Mouse (Mus musculus) MEL (cell line): ENCODE results near the gene Iqsec1. TPM values are rescaled to one million over a fixed set of nuclear protein-coding genes. Genes with fewer than 3 reads are reported as not detected.

Experiments
- DNase-seq: peaks from one replicate; pipeline ENCODE4 v3.0.0; 2011; ENCODE audit warnings: low read depth, low spot score
- H3K27ac ChIP-seq: 2 replicates; pipeline ENCODE4 v1.5.1; 2012; ENCODE audit warnings: low read depth, mild to moderate bottlenecking, control low read depth, low read length, moderate library complexity; ENCODE audit not compliant: control insufficient read depth
- H3K27me3 ChIP-seq, 2 experiments: fragments of 150-350 bp in 1 of 2; sonication (generic) in 1 of 2; 2 replicates each; pipeline ENCODE4 v1.6.1; 2012; ENCODE audit warnings: low read length in 2 of 2, mild to moderate bottlenecking in 2 of 2, improper control_type of control experiment in 1 of 2, moderate library complexity in 1 of 2; ENCODE audit not compliant: insufficient read depth in 2 of 2, control insufficient read depth in 1 of 2
- H3K36me3 ChIP-seq, 2 experiments: 2 replicates each; pipeline ENCODE4 v1.6.1; 2012 to 2014; ENCODE audit warnings: low read length in 2 of 2, improper control_type of control experiment in 1 of 2, inconsistent platforms in 1 of 2, mild to moderate bottlenecking in 1 of 2; ENCODE audit not compliant: insufficient read depth in 2 of 2, control insufficient read depth in 1 of 2
- H3K4me1 ChIP-seq, 2 experiments: fragments of 150-350 bp in 1 of 2; sonication (generic) in 1 of 2; 2 replicates each; pipeline ENCODE4 v1.6.1; 2012; ENCODE audit warnings: low read length in 2 of 2, improper control_type of control experiment in 1 of 2, mild to moderate bottlenecking in 1 of 2; ENCODE audit not compliant: insufficient read depth in 2 of 2, control insufficient read depth in 1 of 2
- H3K4me3 ChIP-seq, 2 experiments: fragments of 150-350 bp in 1 of 2; sonication (generic) in 1 of 2; 2 replicates each; pipeline ENCODE4 v1.5.1; 2012; ENCODE audit warnings: low read depth in 2 of 2, low read length in 2 of 2, mild to moderate bottlenecking in 2 of 2, moderate library complexity in 2 of 2, control low read depth in 1 of 2, improper control_type of control experiment in 1 of 2; ENCODE audit not compliant: control insufficient read depth in 1 of 2, insufficient read depth in 1 of 2
- H3K79me2 ChIP-seq: 2 replicates; pipeline ENCODE4 v1.6.1; 2012; ENCODE audit warnings: mild to moderate bottlenecking, low read length, moderate library complexity; ENCODE audit not compliant: control insufficient read depth, poor library complexity, insufficient read depth
- H3K9ac ChIP-seq: 2 replicates; pipeline ENCODE4 v1.6.1; 2012; ENCODE audit warnings: low read depth, mild to moderate bottlenecking, control low read depth, low read length, moderate library complexity; ENCODE audit not compliant: control insufficient read depth, poor library complexity, severe bottlenecking
- H3K9me3 ChIP-seq: fragments of 150-350 bp; sonication (generic); replicated peaks from 2 replicates; pipeline ENCODE4 v1.6.1; 2012; ENCODE audit warnings: mild to moderate bottlenecking, low read length, improper control_type of control experiment, moderate library complexity; ENCODE audit not compliant: insufficient read depth
- BHLHE40 ChIP-seq: IDR thresholded peaks from 2 replicates; pipeline ENCODE4 v1.6.1; 2012; ENCODE audit warnings: low read depth, mild to moderate bottlenecking, inconsistent platforms, low read length, improper control_type of control experiment, borderline replicate concordance
- CHD1 ChIP-seq: IDR thresholded peaks from 2 replicates; pipeline ENCODE4 v1.6.1; 2012; ENCODE audit warnings: low read depth, mild to moderate bottlenecking, inconsistent platforms, low read length, improper control_type of control experiment
- ELF1 ChIP-seq: IDR thresholded peaks from 2 replicates; pipeline ENCODE4 v1.6.1; 2014; ENCODE audit warnings: low read depth, mild to moderate bottlenecking, inconsistent platforms, low read length, improper control_type of control experiment, moderate library complexity
- EP300 ChIP-seq, 2 experiments: IDR thresholded peaks; 2 replicates each; pipeline ENCODE4 v1.6.1; 2011; ENCODE audit warnings: improper control_type of control experiment in 2 of 2, low read length in 2 of 2, low read depth in 1 of 2, mild to moderate bottlenecking in 1 of 2
- GABPA ChIP-seq: IDR thresholded peaks from 2 replicates; pipeline ENCODE4 v1.6.1; 2012; ENCODE audit warnings: low read depth, mild to moderate bottlenecking, inconsistent platforms, low read length, improper control_type of control experiment, moderate library complexity
- GATA1 ChIP-seq: IDR thresholded peaks from 2 replicates; pipeline ENCODE4 v1.6.1; 2011; ENCODE audit warnings: low read depth, low read length, improper control_type of control experiment
- JUND ChIP-seq: IDR thresholded peaks from 2 replicates; pipeline ENCODE4 v1.6.1; 2011; ENCODE audit warnings: low read depth, mild to moderate bottlenecking, improper control_type of control experiment, low read length
- KAT2A ChIP-seq: conservative IDR thresholded peaks from 2 replicates; pipeline ENCODE4 v1.6.1; 2012; ENCODE audit warnings: low read depth, low read length, improper control_type of control experiment, inconsistent platforms
- MAZ ChIP-seq: IDR thresholded peaks from 2 replicates; pipeline ENCODE4 v1.6.1; 2012; ENCODE audit warnings: low read depth, mild to moderate bottlenecking, inconsistent platforms, low read length, improper control_type of control experiment
- MEF2A ChIP-seq: IDR thresholded peaks from 2 replicates; pipeline ENCODE4 v1.6.1; 2014; ENCODE audit warnings: low read depth, mild to moderate bottlenecking, inconsistent platforms, low read length, improper control_type of control experiment; ENCODE audit not compliant: poor library complexity, insufficient replicate concordance, severe bottlenecking; ENCODE audit errors: extremely low read depth
- MYB ChIP-seq: IDR thresholded peaks from 2 replicates; pipeline ENCODE4 v1.6.1; 2011; ENCODE audit warnings: mild to moderate bottlenecking, low read depth, low read length, improper control_type of control experiment
- MYC ChIP-seq: IDR thresholded peaks from 2 replicates; pipeline ENCODE4 v1.6.1; 2011; ENCODE audit warnings: low read depth, mild to moderate bottlenecking, low read length, improper control_type of control experiment, moderate library complexity
- POLR2A ChIP-seq, 2 experiments: IDR thresholded peaks; 2 replicates each; pipeline ENCODE4 v1.6.1; 2011 to 2012; ENCODE audit warnings: low read length in 2 of 2, mild to moderate bottlenecking in 2 of 2, control low read depth in 1 of 2, improper control_type of control experiment in 1 of 2, low read depth in 1 of 2, moderate library complexity in 1 of 2; ENCODE audit not compliant: control insufficient read depth in 1 of 2, insufficient read depth in 1 of 2, poor library complexity in 1 of 2
- POLR2AphosphoS2 ChIP-seq: IDR thresholded peaks from 2 replicates; pipeline ENCODE4 v1.6.1; 2011; ENCODE audit warnings: low read length, improper control_type of control experiment
- POLR2AphosphoS5 ChIP-seq: IDR thresholded peaks from 2 replicates; pipeline ENCODE4 v1.6.1; 2012; ENCODE audit warnings: low read depth, borderline replicate concordance, mild to moderate bottlenecking, inconsistent platforms, low read length, moderate library complexity, mixed read lengths
- RAD21 ChIP-seq: IDR thresholded peaks from 2 replicates; pipeline ENCODE4 v1.6.1; 2011; ENCODE audit warnings: mild to moderate bottlenecking, low read depth, low read length, improper control_type of control experiment
- SMC3 ChIP-seq: IDR thresholded peaks from 2 replicates; pipeline ENCODE4 v1.6.1; 2011; ENCODE audit warnings: low read depth, low read length, improper control_type of control experiment
- TAL1 ChIP-seq: IDR thresholded peaks from 2 replicates; pipeline ENCODE4 v1.6.1; 2012; ENCODE audit warnings: mild to moderate bottlenecking, inconsistent platforms, low read length, moderate library complexity, mixed read lengths
- TBP ChIP-seq: IDR thresholded peaks from 2 replicates; pipeline ENCODE4 v1.8.0; 2011; ENCODE audit warnings: low read depth, low read length, improper control_type of control experiment
- USF1 ChIP-seq: IDR thresholded peaks from 2 replicates; pipeline ENCODE4 v1.6.1; 2014; ENCODE audit warnings: low read depth, mild to moderate bottlenecking, inconsistent platforms, low read length, improper control_type of control experiment, moderate library complexity
- ZC3H11A ChIP-seq: IDR thresholded peaks from 2 replicates; pipeline ENCODE4 v1.6.1; 2012; ENCODE audit warnings: low read depth, mild to moderate bottlenecking, inconsistent platforms, low read length, improper control_type of control experiment
- ZMIZ1 ChIP-seq: IDR thresholded peaks from 2 replicates; pipeline ENCODE4 v1.6.1; 2012; ENCODE audit warnings: low read depth, mild to moderate bottlenecking, inconsistent platforms, low read length, improper control_type of control experiment, moderate library complexity
- polyA plus RNA-seq, 2 experiments: library from polyadenylated mRNA; stranded (reverse) in 1 of 2; unstranded in 1 of 2; fragments of >175 nt in 1 of 2; fragments of >200 nt in 1 of 2; gene quantifications; 2 replicates each; pipeline versions ENCODE4 v1.2.1 to v1.2.4; 2012; ENCODE audit warnings: low replicate concordance in 2 of 2, low read depth in 1 of 2; ENCODE audit not compliant: insufficient read length in 2 of 2, insufficient read depth in 1 of 2, missing spikeins in 1 of 2
- total RNA-seq: library from RNA; depleted of rRNA; stranded (reverse); fragments of 300-350 nt; gene quantifications from 2 replicates; pipeline ENCODE4 v1.2.3, GENCODE M21; 2012

Iqsec1 gene
- total and polyA plus RNA-seq, 3 experiments = 14.8 to 73.4 (median 30.8) TPM

GRCm38 (mm10) chr6:90800825-90801224 lies 187.7 kb downstream of the Iqsec1 start:
- no peak overlapping the region for H3K4me3 ChIP-seq
- H3K79me2 ChIP-seq = no peaks in the 10 kb centered on the region
- no peaks in the 10 kb centered on the region for H3K9me3 ChIP-seq
- H3K36me3 ChIP-seq = no peaks in the 10 kb centered on the region
- no peak for TF ChIP-seq GABPA
- no peak for TF ChIP-seq BHLHE40
- no peak for TF ChIP-seq MAZ
- TF ChIP-seq KAT2A = no peak
- no peak for TF ChIP-seq GATA1
- no peak for TF ChIP-seq USF1
- no peak for TF ChIP-seq ZC3H11A
- no peak for TF ChIP-seq JUND
- TF ChIP-seq CHD1 = no peak
- DNase-seq = no peak
- H3K27me3 ChIP-seq = peaks cover 0 to 5% of the 10 kb centered on the region in 2 experiments; a peak in 1 of 4 replicates
- H3K4me1 ChIP-seq = no peaks in the 10 kb centered on the region
- H3K9ac ChIP-seq = no peak overlapping the region
- no peak overlapping the region for H3K27ac ChIP-seq

GRCm38 (mm10) chr6:90799116-90799515 lies 189.4 kb downstream of the Iqsec1 start:
- no peak overlapping the region for H3K9ac ChIP-seq
- no peak overlapping the region for H3K27ac ChIP-seq
- no peaks in the 10 kb centered on the region for H3K4me1 ChIP-seq
- no peaks in the 10 kb centered on the region for H3K36me3 ChIP-seq
- H3K4me3 ChIP-seq = no peak overlapping the region
- peaks cover 0 to 5% of the 10 kb centered on the region in 2 experiments; a peak in 1 of 4 replicates for H3K27me3 ChIP-seq
- H3K79me2 ChIP-seq = no peaks in the 10 kb centered on the region
- H3K9me3 ChIP-seq = no peaks in the 10 kb centered on the region
- no peak for DNase-seq
- TF ChIP-seq CHD1 (no peak), MEF2A (no peak), POLR2AphosphoS5 (no peak), TAL1 (no peak), ZMIZ1 (no peak), KAT2A (no peak), POLR2AphosphoS2 (no peak), MYB (no peak), ELF1 (no peak), POLR2A (IDR thresholded peaks at IDR 0.05; ENCODE audit: control insufficient read depth in 1 of 2, insufficient read depth in 1 of 2, low read depth in 1 of 2, low read length in 2 of 2, poor library complexity in 1 of 2) (no peak), MAZ (no peak), SMC3 (no peak), EP300 (IDR thresholded peaks at IDR 0.05; ENCODE audit: low read depth in 1 of 2, low read length in 2 of 2) (no peak), MYC (no peak), RAD21 (no peak), TBP (no peak)
- TF ChIP-seq, all 39 proteins: peak for 0
